Mouse (Mus musculus) erythroblast, embryonic 14.5 days (primary cell): ENCODE measurements at regions not wholly inside any gene's neighbourhood (a gene's known extent, or its start where the extent isn't known, plus 50 kb on each side); places are given as distances from the start of the nearest gene placed in this dataset.

ENCODE experiments used
- GATA1 ChIP-seq: IDR thresholded peaks from 2 replicates; pipeline ENCODE4 v1.6.1; 2012; ENCODE audit warnings: low read length, inconsistent platforms, mixed read lengths
- TAL1 ChIP-seq: IDR thresholded peaks from 3 replicates; pipeline ENCODE4 v1.6.1; 2012; ENCODE audit warnings: low read length, inconsistent platforms, mixed read lengths

- no peak for TF ChIP-seq GATA1
- no peak for TF ChIP-seq TAL1
Observed at GRCm38 (mm10) chr6:117516906-117517305, 324.1 kb upstream of the Zfp637 start.
